Mouse (Mus musculus) midbrain, embryonic 13.5 days (tissue): ENCODE measurements around the gene AI413582. TPM values are rescaled to one million over a fixed set of nuclear protein-coding genes. Genes with fewer than 3 reads are reported as not detected.

Experiments used
- ATAC-seq: fragments of 200-750 bp; cut with Nextera tagmentation; 2 replicates; pipeline ENCODE4 v1.8.0; 2017; ENCODE audit warnings: mild to moderate bottlenecking, moderate TSS enrichment, moderate library complexity
- H3K27ac ChIP-seq: fragments of 300-500 bp; sonication (generic); 2 replicates; pipeline ENCODE4 v1.5.1; 2015; ENCODE audit warnings: inconsistent platforms, mild to moderate bottlenecking, moderate library complexity
- H3K27me3 ChIP-seq: fragments of 300-500 bp; sonication (generic); 2 replicates; pipeline ENCODE4 v1.6.1; 2015; ENCODE audit warnings: mild to moderate bottlenecking, inconsistent platforms
- H3K36me3 ChIP-seq: fragments of 300-500 bp; sonication (generic); 2 replicates; pipeline ENCODE4 v1.6.1; 2015; ENCODE audit warnings: mild to moderate bottlenecking, inconsistent platforms
- H3K4me1 ChIP-seq: fragments of 300-500 bp; sonication (generic); replicated peaks from 2 replicates; pipeline ENCODE4 v1.6.1; 2015; ENCODE audit warnings: inconsistent platforms
- H3K4me2 ChIP-seq: fragments of 300-500 bp; sonication (generic); replicated peaks from 2 replicates; pipeline ENCODE4 v1.6.1; 2015; ENCODE audit warnings: moderate library complexity, mild to moderate bottlenecking, inconsistent platforms
- H3K4me3 ChIP-seq: fragments of 300-500 bp; sonication (generic); replicated peaks from 2 replicates; pipeline ENCODE4 v1.5.1; 2015; ENCODE audit warnings: mild to moderate bottlenecking, inconsistent platforms
- H3K9ac ChIP-seq: fragments of 300-500 bp; sonication (generic); replicated peaks from 2 replicates; pipeline ENCODE4 v1.6.1; 2015; ENCODE audit warnings: mild to moderate bottlenecking, inconsistent platforms
- H3K9me3 ChIP-seq: fragments of 300-500 bp; sonication (generic); 2 replicates; pipeline ENCODE4 v1.6.1; 2016; ENCODE audit warnings: mild to moderate bottlenecking, inconsistent platforms
- WGBS: fragments of 180-500 bp; shearing (Covaris S2); methylation state at CpG from one replicate; pipeline ENCODE4 v1.1.7; 2015; 5-methylcytosine and 5-hydroxymethylcytosine counted together
- polyA plus RNA-seq: library from polyadenylated mRNA; unstranded; fragments of >200 nt; fragmentation: Nextera tagmentation; extraction: Ambion mirVana; gene quantifications from 2 replicates; pipeline ENCODE4 v1.2.1, GENCODE M21; 2015

AI413582 gene
- polyA plus RNA-seq, 1 experiment from 2014 or later, result 36.8 TPM

DNA sequence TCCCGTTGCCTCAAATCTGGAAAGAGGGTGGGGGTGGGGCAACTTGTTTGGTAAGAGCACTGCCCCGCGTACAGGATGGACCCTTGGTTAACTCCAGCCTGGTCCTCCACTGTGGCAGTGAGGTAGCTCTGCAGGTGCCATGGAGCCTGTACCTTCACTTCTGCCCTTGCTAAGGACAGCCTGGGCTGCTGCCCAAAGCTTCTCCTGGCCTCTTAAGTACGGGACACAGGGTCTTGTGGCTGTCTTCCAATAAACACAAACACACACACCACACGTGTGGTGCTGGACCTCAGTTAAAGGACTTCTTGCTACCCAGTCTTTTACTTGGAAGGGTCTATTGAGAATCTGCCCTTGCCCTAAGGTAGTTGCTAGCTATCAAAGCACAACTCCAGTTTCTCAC lies 6.7 kb downstream of the AI413582 start:
- H3K9me3 ChIP-seq, result no peaks in the 10 kb centered on the region
- H3K27ac ChIP-seq, result no peak overlapping the region
- peaks cover 9% of the 10 kb centered on the region for H3K36me3 ChIP-seq
- no peak overlapping the region for H3K4me3 ChIP-seq
- no peak for ATAC-seq
- peak overlapping the region; percentile 90 for H3K4me2 ChIP-seq
- peaks cover 51% of the 10 kb centered on the region for H3K4me1 ChIP-seq
- WGBS, result 8% methylated on average over 5 of the region's 5 CpGs
- H3K9ac ChIP-seq, result no peak overlapping the region
- H3K27me3 ChIP-seq, result peaks cover 11% of the 10 kb centered on the region

DNA sequence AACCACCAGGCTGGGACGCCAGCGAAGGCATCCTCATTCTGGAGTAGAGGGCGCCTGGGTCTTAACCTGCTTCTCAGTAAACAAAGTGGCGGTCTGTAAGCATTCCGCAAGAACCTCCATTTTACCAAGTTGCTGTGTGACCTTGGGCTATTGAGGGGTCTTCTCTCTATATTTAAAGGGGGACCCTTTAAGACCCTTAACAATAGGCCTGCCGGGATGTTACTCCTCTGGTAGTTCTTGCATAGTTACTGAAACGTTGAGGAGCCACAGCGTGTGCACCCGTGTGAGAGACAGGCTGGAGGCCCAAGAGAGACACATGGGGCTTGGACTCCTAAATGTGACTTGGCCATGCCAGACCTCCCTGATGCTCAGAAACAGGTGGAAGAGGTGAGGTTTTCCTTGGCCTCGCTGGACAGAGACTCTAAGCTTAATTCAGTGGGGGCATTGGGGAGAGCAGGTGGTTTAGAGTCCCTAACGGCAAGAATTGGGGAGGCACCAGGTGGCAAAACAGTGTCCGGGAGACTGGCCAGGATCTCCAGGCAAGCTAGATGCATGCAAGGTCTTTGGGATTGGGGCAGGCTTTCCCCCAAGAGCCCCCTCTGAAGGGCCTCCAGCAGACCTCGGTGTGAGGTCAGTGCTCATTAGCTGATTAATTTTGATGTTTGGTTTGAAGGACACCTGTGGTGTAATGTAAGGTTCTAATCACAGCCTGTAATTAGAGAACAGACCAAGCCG lies 7.5 kb downstream of the AI413582 start:
- H3K4me1 ChIP-seq, result peaks cover 50% of the 10 kb centered on the region
- peak overlapping the region; percentile 86 for H3K9ac ChIP-seq
- H3K27ac ChIP-seq, result peak overlapping the region; percentile 96; the same call in 1 of the 2 replicates
- under 1% methylated on average over 14 of the region's 14 CpGs for WGBS
- H3K4me2 ChIP-seq, result peak overlapping the region; percentile 90
- H3K36me3 ChIP-seq, result peaks cover 6% of the 10 kb centered on the region; the same call in 1 of the 2 replicates
- ATAC-seq, result no peak
- H3K27me3 ChIP-seq, result peaks cover 12% of the 10 kb centered on the region
- no peaks in the 10 kb centered on the region for H3K9me3 ChIP-seq
- H3K4me3 ChIP-seq, result peak overlapping the region; percentile 85

DNA sequence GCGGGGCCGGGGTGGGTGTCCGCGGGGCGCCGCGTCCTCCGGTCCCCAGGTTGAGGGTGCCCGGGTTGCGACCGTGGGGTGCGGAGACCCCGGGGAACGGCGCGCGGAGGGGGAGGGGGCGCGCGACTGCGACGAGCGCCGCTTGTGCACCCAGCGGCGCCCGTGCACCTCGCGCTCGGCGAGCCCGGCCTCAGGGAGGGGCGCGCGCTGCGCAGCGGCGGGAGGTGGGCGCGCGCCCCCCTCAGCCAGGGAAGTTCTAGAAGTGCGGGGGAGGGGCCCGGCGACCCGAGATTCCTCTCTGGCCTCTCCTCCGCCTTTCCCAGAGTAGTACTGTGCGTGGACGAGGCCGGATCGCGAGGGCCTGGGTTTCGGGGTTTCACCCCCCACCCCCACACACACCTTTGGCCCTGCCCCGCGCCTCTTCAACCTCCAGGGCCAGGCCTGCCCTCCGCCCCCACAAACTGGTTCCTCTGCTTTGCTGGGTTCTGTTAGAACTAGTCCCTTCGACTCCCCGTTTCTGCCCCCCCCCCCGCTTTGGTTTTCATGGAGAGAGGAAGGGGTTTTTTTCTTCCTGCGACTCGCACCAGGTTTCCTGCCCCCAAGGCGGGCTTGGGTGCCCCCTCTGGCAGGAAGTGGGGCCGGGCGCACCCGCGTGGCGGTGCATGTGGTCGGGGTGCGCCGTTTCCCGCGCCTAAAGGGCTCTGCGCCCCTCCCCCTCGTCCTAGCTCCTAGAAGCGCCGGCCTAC lies 8.2 kb downstream of the AI413582 start:
- peak; percentile 44 for ATAC-seq
- peaks cover 12% of the 10 kb centered on the region for H3K27me3 ChIP-seq
- peak overlapping the region; percentile 85 for H3K4me3 ChIP-seq
- peak overlapping the region; percentile 90 for H3K4me2 ChIP-seq
- no peaks in the 10 kb centered on the region for H3K9me3 ChIP-seq
- peaks cover 6% of the 10 kb centered on the region; the same call in 1 of the 2 replicates for H3K36me3 ChIP-seq
- peak overlapping the region; percentile 86 for H3K9ac ChIP-seq
- WGBS, result under 1% methylated on average over 73 of the region's 75 CpGs
- H3K4me1 ChIP-seq, result peaks cover 50% of the 10 kb centered on the region
- H3K27ac ChIP-seq, result peak overlapping the region; percentile 96

DNA sequence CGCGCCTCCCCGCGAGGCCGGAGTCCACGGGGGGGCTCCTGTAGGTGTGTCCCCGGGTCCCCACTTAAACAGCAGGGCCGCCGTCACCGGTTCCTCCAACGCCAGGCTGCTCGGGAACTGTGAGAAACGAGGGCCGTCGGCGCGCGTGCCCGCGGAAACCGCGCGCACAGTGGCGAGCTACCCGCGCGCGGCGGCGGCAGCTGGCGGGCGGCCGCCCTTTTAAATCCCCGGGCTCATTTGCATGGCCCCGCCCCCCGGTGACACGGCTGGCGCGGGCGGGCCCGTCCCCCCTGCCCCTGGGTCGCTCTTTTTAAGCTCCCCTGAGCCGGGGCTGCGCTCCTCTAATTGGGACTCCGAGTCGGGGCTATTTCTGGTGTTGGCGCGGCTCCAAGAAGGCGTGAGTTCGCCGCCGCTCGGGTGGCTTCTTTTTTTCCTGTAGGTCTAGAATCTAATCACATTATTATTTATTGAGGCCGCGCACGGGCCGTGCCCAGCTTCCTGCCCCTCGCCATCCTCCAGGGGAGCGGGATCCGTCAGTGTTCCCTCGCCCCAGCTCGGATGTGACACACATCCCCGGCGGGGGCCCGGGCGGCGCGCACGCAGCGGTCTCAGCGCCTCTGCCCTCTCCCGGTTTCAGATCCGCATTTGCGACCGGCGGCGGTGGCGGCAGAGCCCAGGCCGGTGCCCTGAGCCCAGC lies 9.1 kb downstream of the AI413582 start, which contains the start of gene Hmga1:
Hmga1 (plus strand) TSS at position 183 of the 697 bp plus-strand sequence.
- WGBS, result under 1% methylated on average over 69 of the region's 79 CpGs
- peak within 1 kb of the TSS; percentile 96 for H3K27ac ChIP-seq
- H3K4me2 ChIP-seq, result peak within 1 kb of the TSS; percentile 90
- H3K4me1 ChIP-seq, result peaks cover 41% of the 10 kb centered on the region
- peak; percentile 78 for ATAC-seq
- peak within 1 kb of the TSS; percentile 85 for H3K4me3 ChIP-seq
- peak within 1 kb of the TSS; percentile 86 for H3K9ac ChIP-seq
- no peaks in the 10 kb centered on the region for H3K9me3 ChIP-seq
- H3K27me3 ChIP-seq, result peaks cover 12% of the 10 kb centered on the region
- H3K36me3 ChIP-seq, result no peaks in the 10 kb centered on the region

DNA sequence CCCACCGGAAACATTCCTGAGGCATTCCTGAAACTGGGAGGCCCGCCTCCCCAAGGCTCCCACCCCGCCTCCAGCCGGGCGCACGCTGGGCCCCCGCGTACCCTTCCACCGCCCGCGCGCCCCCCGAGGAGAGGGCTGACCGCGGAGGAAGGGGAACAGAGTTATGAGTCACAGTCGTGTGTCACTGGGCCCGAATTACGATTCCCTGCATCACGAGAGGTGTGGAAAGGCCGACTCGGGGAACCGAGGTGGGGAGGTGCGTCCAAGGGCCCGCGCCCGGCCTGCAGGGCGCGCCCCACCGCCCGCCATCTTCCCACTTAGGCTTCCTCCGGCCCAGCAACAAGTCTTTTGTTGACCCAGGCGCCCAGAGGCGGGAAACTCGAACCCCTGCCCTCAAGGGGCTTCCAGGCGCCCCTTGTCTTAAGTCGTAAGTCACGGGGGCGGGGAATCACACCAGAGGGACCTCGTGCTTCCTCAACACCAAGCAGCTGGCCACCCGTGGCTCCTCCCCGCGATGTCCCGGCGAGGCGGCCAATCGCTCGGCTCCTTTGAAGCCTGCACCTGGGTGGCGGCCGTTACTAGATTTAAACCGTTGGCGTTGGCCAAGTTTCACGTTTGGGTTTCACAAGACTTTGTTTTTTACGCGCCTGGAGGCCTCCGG lies 9.9 kb downstream of the AI413582 start:
- Histone ChIP-seq H3K27ac (peak overlapping the region; percentile 96), H3K36me3 (no peaks in the 10 kb centered on the region), H3K9ac (peak overlapping the region; percentile 41; the same call in 1 of the 2 replicates), H3K27me3 (peaks cover 12% of the 10 kb centered on the region), H3K4me1 (peaks cover 41% of the 10 kb centered on the region), H3K9me3 (no peaks in the 10 kb centered on the region), H3K4me3 (peak overlapping the region; percentile 85), H3K4me2 (peak overlapping the region; percentile 90)
- WGBS, result under 1% methylated on average over 55 of the region's 55 CpGs
- peak; percentile 10; the same call in 1 of the 2 replicates for ATAC-seq

DNA sequence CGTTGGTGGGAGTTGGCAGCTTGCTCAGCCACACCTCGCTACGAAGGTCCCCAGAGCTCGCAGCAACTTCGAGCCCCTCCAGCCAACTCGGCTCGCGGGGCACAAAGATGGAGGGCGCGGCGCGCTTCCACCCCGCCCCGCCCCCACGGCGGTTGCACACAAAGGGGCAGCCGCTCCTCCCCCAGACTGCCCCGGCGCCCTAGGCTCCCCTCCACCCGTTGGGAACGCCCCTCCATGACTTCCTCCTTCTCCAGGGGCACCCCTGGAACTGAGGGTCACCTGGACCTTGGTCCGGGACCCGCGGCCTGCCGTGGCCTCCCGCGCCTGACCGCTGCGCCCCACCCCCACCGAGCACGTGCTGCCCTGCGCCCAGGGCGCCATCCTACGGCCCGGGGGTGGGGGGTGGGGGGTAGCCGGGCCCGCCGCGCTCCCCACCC lies 10.5 kb downstream of the AI413582 start:
- WGBS, result 2% methylated on average over 29 of the region's 39 CpGs
- no peak for ATAC-seq
- peak overlapping the region; percentile 56; the same call in 1 of the 2 replicates for H3K27ac ChIP-seq

DNA sequence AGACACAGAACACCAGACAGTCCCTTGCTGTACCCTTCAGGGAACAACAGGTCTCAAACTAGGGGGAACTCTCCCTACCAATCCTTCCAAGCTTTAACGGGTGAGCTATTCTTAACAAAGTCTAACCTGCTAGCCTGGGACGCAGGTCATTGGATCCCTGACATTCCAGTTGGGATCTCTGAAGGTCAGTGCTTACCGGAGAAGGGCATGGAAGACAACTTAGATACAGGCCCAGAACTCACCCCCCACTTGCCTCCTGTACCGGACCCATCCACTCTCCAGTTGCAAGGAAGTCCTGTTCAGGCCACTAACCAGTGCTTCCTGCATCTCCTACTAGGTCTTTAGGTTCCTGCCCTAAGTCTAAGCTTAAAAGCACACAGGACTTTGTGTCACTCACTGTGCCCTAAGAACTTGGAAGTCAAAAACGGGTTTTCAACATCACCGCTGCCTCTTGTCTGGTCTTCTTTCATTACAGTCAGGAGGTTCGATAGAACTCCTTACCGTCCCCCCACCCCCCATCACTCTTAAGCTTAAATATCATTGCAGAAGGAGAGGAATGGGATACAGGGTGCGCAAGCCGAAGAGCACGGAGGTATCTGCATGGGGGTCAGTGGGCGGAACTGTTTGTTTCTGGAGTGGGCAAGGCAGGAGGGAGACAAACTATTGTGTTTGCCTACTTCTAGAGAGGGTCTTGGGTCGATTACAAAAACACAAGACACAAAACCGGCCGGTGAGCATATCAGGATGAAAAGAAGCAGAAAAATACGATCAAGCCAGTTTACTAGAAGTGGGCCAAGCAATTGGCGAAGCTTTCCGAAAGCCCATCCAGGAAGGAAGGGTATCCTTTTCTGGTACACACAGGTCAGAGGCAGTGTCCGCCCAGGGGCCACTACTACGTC lies 11.2 kb downstream of the AI413582 start:
- H3K4me1 ChIP-seq, result peaks cover 39% of the 10 kb centered on the region
- no peak for ATAC-seq
- 41% methylated on average over 20 of the region's 20 CpGs for WGBS
- peak overlapping the region; percentile 90 for H3K4me2 ChIP-seq
- peak overlapping the region; percentile 56; the same call in 1 of the 2 replicates for H3K27ac ChIP-seq
- no peaks in the 10 kb centered on the region for H3K36me3 ChIP-seq
- H3K27me3 ChIP-seq, result peaks cover 12% of the 10 kb centered on the region
- H3K9ac ChIP-seq, result no peak overlapping the region
- H3K9me3 ChIP-seq, result no peaks in the 10 kb centered on the region
- H3K4me3 ChIP-seq, result peak overlapping the region; percentile 85; the same call in 1 of the 2 replicates

More for the DNA sequence above, 10.5 kb downstream of the AI413582 start:
- H3K4me1 ChIP-seq, result peaks cover 39% of the 10 kb centered on the region
- H3K4me3 ChIP-seq, result peak overlapping the region; percentile 85
- peaks cover 12% of the 10 kb centered on the region for H3K27me3 ChIP-seq
- no peaks in the 10 kb centered on the region for H3K9me3 ChIP-seq
- peak overlapping the region; percentile 90 for H3K4me2 ChIP-seq
- peak overlapping the region; percentile 41; the same call in 1 of the 2 replicates for H3K9ac ChIP-seq
- H3K36me3 ChIP-seq, result no peaks in the 10 kb centered on the region

DNA sequence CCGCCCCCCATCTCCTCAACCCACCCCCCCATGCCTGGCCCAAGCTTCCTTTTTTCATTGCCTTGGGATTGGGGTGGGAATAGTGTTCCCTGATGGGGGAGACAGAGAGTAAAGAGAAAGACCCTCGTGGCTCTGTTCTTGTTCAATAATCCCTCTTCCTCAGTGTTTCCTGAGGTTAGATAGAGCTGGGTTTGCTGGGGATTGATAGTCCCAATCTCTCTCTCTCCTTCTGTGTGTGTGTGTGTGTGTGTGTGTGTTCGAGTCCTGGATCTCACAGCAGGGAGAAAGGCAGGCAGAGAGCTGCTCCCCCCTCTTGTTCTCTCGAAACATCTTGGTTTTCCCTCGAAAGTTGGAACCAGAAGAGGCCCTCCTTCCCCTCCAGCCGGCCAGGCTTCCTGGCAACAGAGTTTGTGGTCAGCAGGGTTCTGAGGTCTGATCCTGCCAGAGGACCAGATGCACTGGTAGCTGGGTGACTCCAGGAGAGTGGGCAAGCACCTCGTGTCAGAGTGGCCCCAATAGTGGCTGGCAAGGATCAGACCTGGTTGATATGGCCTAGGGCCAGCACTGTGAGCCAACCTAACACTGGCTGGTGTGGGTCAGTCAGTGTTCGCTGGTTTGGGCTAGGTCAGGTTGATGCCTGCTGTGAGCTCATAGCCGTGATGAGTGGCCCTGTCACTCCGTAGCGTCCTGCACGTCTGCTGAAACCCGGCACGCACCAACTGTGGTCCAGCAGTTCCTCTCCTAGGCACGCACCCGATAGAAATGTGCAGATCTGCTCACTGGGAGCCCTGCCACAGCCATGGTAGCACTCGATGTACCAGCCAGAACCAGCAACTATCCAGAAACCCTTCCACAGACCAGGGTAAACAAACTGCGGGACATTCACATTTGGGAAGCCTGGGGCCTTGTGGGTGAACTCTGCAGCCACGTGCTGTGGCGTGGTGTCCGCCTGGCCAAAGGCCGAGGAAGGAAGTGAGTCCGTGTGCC lies 13.0 kb downstream of the AI413582 start:
- ATAC-seq, result no peak
- Histone ChIP-seq H3K4me2 (no peak overlapping the region), H3K4me1 (peaks cover 30% of the 10 kb centered on the region), H3K36me3 (no peaks in the 10 kb centered on the region), H3K27ac (no peak overlapping the region), H3K9ac (no peak overlapping the region), H3K27me3 (peaks cover 12% of the 10 kb centered on the region), H3K9me3 (no peaks in the 10 kb centered on the region), H3K4me3 (no peak overlapping the region)
- 82% methylated on average over 23 of the region's 23 CpGs for WGBS

DNA sequence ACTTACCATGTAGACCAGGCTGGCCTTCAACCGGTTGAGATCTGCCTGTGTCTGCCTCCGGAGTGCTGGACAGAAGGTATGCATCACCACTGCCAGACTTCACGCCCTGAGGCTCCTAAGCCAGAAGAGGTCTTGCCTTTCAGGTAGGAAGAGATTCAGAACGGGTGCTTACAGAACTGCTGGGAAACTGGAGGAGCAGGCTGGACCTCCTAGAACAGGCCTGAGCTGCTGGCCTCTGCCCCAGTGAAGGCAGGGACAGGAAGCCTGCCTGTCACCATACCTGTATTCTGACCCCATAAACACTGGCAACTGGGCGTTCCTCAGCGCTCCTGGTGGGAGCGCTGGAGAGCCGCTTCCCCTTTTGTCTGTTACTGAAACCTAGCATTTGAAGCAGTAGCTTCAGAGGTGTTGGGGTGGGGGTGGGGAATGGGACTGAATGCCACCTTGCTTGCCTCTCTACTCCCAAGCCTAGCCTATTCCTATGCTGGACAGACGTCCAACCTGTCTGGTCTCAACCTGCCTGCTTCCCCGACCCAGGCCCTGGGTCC lies 14.1 kb downstream of the AI413582 start:
- Histone ChIP-seq H3K9me3 (no peaks in the 10 kb centered on the region), H3K4me2 (no peak overlapping the region), H3K9ac (no peak overlapping the region), H3K27ac (no peak overlapping the region), H3K36me3 (no peaks in the 10 kb centered on the region), H3K4me3 (no peak overlapping the region), H3K4me1 (peaks cover 29% of the 10 kb centered on the region), H3K27me3 (peaks cover 12% of the 10 kb centered on the region)
- ATAC-seq, result no peak
- WGBS, result 65% methylated on average over 10 of the region's 10 CpGs
